Mouse (Mus musculus): Measurements from ENCODE around the gene Rarres2. TPM values are rescaled to one million over a fixed set of nuclear protein-coding genes. Genes with fewer than 3 reads are reported as not detected.
"Not testable (repeated sequence)": the region's sequence is repeated elsewhere in the genome, so short reads cannot be mapped to it uniquely, and the experiment has no call there.

The Rarres2 gene
- polyA plus RNA-seq, 1 experiment from 2014 or later, result 50.4 TPM

DNA sequence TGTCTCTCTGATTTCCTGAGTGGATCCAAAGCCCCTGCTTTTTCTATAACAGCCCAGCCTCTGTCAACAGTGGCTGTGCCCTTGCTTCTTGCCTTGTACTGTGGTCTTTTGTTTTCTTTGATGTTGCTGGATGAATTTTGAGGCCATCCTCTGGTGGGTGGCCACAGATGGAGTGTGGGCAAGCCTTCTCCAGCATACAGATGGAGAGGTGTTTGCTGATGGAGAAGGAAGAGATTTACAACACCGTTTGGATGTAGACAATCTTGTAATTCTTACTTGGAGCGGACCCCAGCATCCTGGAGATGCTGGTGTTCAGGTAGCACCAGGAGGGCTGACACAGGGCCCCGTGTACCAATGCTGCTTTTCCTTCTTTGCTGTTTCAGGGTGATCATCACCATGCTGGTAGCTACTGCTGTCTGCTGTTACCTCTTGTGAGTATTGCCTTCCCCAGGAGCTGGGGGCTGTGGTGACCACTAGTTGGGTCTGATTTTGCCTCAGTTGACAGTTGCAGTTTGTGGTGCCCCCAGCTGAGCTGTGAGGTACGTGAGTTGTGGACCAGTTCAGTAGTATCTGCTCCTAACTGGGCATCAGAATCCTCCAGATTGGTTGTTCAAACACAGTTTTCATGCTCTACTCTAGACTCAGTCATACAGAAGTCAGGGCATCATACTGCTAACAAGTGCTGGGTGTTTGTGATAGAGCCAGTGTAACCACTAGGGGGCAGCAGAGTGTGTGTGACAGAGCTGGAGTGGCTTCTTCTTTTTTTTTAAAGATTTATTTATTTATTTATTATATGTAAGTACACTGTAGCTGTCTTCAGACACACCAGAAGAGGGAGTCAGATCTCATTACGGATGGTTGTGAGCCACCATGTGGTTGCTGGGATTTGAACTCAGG is 33.5 kb downstream of the Rarres2 start:
- no peak overlapping the region for H3K4me3 ChIP-seq
- no peak overlapping the region for H3K27ac ChIP-seq
- H3K9me3 ChIP-seq (replicated peaks), result no peaks in the 10 kb centered on the region
- no peaks in the 10 kb centered on the region for H3K36me3 ChIP-seq
- no peak overlapping the region for H3K4me2 ChIP-seq
- WGBS, result 75% methylated on average over 5 of the region's 5 CpGs
- H3K27me3 ChIP-seq, result no peaks in the 10 kb centered on the region
- ATAC-seq (replicated peaks; ENCODE audit: insufficient number of reproducible peaks, insufficient read depth, low FRiP score, low read depth), result no peak
- H3K4me1 ChIP-seq (replicated peaks), result peaks cover 14% of the 10 kb centered on the region
- no peak overlapping the region for H3K9ac ChIP-seq

GRCm38 (mm10) chr6:48537105-48537954 is 35.3 kb downstream of the Rarres2 start, which contains the start of gene Atp6v0e2:
Gene Atp6v0e2 (plus strand): TSS chr6:48537615.
- peak; percentile 77 for ATAC-seq (replicated peaks; ENCODE audit: insufficient number of reproducible peaks, insufficient read depth, low FRiP score, low read depth)
- H3K9ac ChIP-seq, result peak within 1 kb of the TSS; percentile 47
- H3K9me3 ChIP-seq (replicated peaks), result no peaks in the 10 kb centered on the region
- H3K4me2 ChIP-seq, result peak within 1 kb of the TSS; percentile 72
- H3K27ac ChIP-seq, result no peak within 1 kb of the TSS
- no peaks in the 10 kb centered on the region for H3K27me3 ChIP-seq
- H3K4me1 ChIP-seq (replicated peaks), result peaks cover 14% of the 10 kb centered on the region
- WGBS, result 10% methylated on average over 38 of the region's 38 CpGs
- H3K36me3 ChIP-seq, result peaks cover 1% of the 10 kb centered on the region; the same call in 1 of the 2 replicates
- H3K4me3 ChIP-seq, result peak within 1 kb of the TSS; percentile 52

DNA sequence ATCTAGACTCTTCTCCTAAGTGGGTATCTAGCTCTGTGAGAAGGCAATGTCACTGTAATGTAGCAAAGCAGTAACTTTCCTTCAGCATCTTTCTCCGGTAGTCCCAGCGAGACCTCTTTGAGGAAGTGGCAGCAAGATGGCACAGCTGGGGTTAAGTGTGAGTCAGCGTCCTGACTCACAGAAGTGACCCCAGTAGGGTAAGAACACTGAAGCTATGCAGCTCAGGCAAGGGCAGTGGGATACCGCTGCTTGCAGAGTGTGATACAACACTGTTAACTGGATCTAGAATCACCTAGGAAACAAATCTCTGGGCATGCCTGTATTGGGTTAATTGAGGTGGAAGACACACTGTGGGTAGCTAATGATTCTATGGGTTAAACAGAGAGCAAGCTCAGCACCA is 36.5 kb downstream of the Rarres2 start:
- H3K4me1 ChIP-seq (replicated peaks), result peaks cover 17% of the 10 kb centered on the region
- H3K9me3 ChIP-seq (replicated peaks), result no peaks in the 10 kb centered on the region
- no peak overlapping the region for H3K4me2 ChIP-seq
- ATAC-seq (replicated peaks; ENCODE audit: insufficient number of reproducible peaks, insufficient read depth, low FRiP score, low read depth), result no peak
- no peak overlapping the region for H3K27ac ChIP-seq
- 64% methylated on average over 4 of the region's 4 CpGs for WGBS
- no peak overlapping the region for H3K4me3 ChIP-seq
- no peak overlapping the region for H3K9ac ChIP-seq
- H3K27me3 ChIP-seq, result no peaks in the 10 kb centered on the region
- peaks cover 4% of the 10 kb centered on the region; the same call in 1 of the 2 replicates for H3K36me3 ChIP-seq

GRCm38 (mm10) chr6:48534913-48535312 is 37.7 kb downstream of the Rarres2 start:
- H3K4me2 ChIP-seq, result no peak overlapping the region
- H3K27me3 ChIP-seq, result no peaks in the 10 kb centered on the region
- H3K4me1 ChIP-seq (replicated peaks), result peaks cover 28% of the 10 kb centered on the region
- H3K9me3 ChIP-seq (replicated peaks), result no peaks in the 10 kb centered on the region
- no peak for ATAC-seq (replicated peaks; ENCODE audit: insufficient number of reproducible peaks, insufficient read depth, low FRiP score, low read depth)
- peaks cover 4% of the 10 kb centered on the region; the same call in 1 of the 2 replicates for H3K36me3 ChIP-seq
- H3K9ac ChIP-seq, result no peak overlapping the region
- WGBS, result 71% methylated on average over 8 of the region's 8 CpGs
- H3K27ac ChIP-seq, result no peak overlapping the region
- no peak overlapping the region for H3K4me3 ChIP-seq

- no peak for ATAC-seq (replicated peaks; ENCODE audit: insufficient number of reproducible peaks, insufficient read depth, low FRiP score, low read depth)
- H3K36me3 ChIP-seq, result peaks cover 4% of the 10 kb centered on the region; the same call in 1 of the 2 replicates
- no peak overlapping the region for H3K4me3 ChIP-seq
- H3K4me1 ChIP-seq (replicated peaks), result peaks cover 29% of the 10 kb centered on the region
- 83% methylated on average over 2 of the region's 2 CpGs for WGBS
- no peak overlapping the region for H3K9ac ChIP-seq
- H3K27ac ChIP-seq, result no peak overlapping the region
- no peaks in the 10 kb centered on the region for H3K27me3 ChIP-seq
- H3K4me2 ChIP-seq, result no peak overlapping the region
- H3K9me3 ChIP-seq (replicated peaks), result no peaks in the 10 kb centered on the region
Observed at GRCm38 (mm10) chr6:48533475-48533874, 39.1 kb downstream of the Rarres2 start.

GRCm38 (mm10) chr6:48530862-48531261 is 41.7 kb downstream of the Rarres2 start:
- 21% methylated on average over 2 of the region's 2 CpGs for WGBS
- Histone ChIP-seq H3K27ac (no peak overlapping the region), H3K4me2 (no peak overlapping the region), H3K4me3 (no peak overlapping the region), H3K9ac (no peak overlapping the region), H3K4me1 (replicated peaks) (peaks cover 16% of the 10 kb centered on the region), H3K27me3 (no peaks in the 10 kb centered on the region), H3K36me3 (peaks cover 4% of the 10 kb centered on the region; the same call in 1 of the 2 replicates), H3K9me3 (replicated peaks) (no peaks in the 10 kb centered on the region)
- no peak for ATAC-seq (replicated peaks; ENCODE audit: insufficient number of reproducible peaks, insufficient read depth, low FRiP score, low read depth)

DNA sequence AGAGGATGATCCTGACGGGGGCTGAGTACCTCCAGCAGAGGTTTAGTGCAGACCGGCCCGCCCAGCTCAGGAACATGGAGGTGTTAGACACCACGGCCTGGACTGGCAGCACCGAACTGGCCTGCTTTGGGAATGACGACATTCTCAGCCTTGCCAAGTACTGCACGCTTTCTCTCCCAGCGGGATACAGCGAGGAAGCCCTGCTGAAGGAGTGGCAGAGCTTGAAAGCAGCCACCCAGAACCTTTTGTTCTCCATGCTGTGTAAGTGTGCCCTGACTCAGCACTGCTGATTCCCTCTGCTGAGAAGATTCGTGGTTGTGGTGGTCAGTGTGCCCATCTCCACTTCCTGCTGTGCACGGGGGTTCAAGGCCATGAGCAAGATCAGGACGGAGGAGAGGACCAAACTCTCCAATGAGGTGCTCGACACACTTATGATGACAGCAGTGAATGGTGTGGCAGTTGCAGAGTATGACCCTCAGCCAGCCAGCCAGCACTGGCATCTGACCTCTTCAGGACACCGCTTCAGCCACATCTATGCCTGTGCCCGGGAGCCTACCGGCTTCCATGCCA is 42.6 kb downstream of the Rarres2 start:
- Histone ChIP-seq H3K4me3 (no peak overlapping the region), H3K4me1 (replicated peaks) (peaks cover 16% of the 10 kb centered on the region), H3K27me3 (no peaks in the 10 kb centered on the region), H3K36me3 (peaks cover 8% of the 10 kb centered on the region; the same call in 1 of the 2 replicates), H3K9ac (no peak overlapping the region), H3K9me3 (replicated peaks) (no peaks in the 10 kb centered on the region), H3K4me2 (no peak overlapping the region), H3K27ac (no peak overlapping the region)
- ATAC-seq (replicated peaks; ENCODE audit: insufficient number of reproducible peaks, insufficient read depth, low FRiP score, low read depth), result no peak
- WGBS, result 78% methylated on average over 16 of the region's 16 CpGs

GRCm38 (mm10) chr6:48529261-48529660 is 43.3 kb downstream of the Rarres2 start:
- no peak overlapping the region for H3K27ac ChIP-seq

GRCm38 (mm10) chr6:48527901-48528300 is 44.7 kb downstream of the Rarres2 start:
- H3K27ac ChIP-seq, result no peak overlapping the region
- H3K4me3 ChIP-seq, result no peak overlapping the region
- no peaks in the 10 kb centered on the region for H3K9me3 ChIP-seq (replicated peaks)
- peaks cover 16% of the 10 kb centered on the region for H3K4me1 ChIP-seq (replicated peaks)
- no peak overlapping the region for H3K9ac ChIP-seq
- peaks cover 8% of the 10 kb centered on the region; the same call in 1 of the 2 replicates for H3K36me3 ChIP-seq
- H3K4me2 ChIP-seq, result no peak overlapping the region
- H3K27me3 ChIP-seq, result no peaks in the 10 kb centered on the region
- 75% methylated on average over 9 of the region's 9 CpGs for WGBS
- no peak for ATAC-seq (replicated peaks; ENCODE audit: insufficient number of reproducible peaks, insufficient read depth, low FRiP score, low read depth)

More at GRCm38 (mm10) chr6:48529261-48529660, 43.3 kb downstream of the Rarres2 start:
- 70% methylated on average over 14 of the region's 14 CpGs for WGBS
- H3K9me3 ChIP-seq (replicated peaks), result no peaks in the 10 kb centered on the region
- H3K27me3 ChIP-seq, result no peaks in the 10 kb centered on the region
- peaks cover 16% of the 10 kb centered on the region for H3K4me1 ChIP-seq (replicated peaks)
- H3K4me2 ChIP-seq, result no peak overlapping the region
- H3K4me3 ChIP-seq, result no peak overlapping the region
- no peak overlapping the region for H3K9ac ChIP-seq
- H3K36me3 ChIP-seq, result peaks cover 8% of the 10 kb centered on the region; the same call in 1 of the 2 replicates
- no peak for ATAC-seq (replicated peaks; ENCODE audit: insufficient number of reproducible peaks, insufficient read depth, low FRiP score, low read depth)

GRCm38 (mm10) chr6:48524882-48525281 is 47.7 kb downstream of the Rarres2 start:
- H3K27me3 ChIP-seq; H3K4me3 ChIP-seq; H3K9ac ChIP-seq; H3K4me1 ChIP-seq (replicated peaks); H3K27ac ChIP-seq; H3K9me3 ChIP-seq (replicated peaks); H3K4me2 ChIP-seq; H3K36me3 ChIP-seq; ATAC-seq (replicated peaks; ENCODE audit: insufficient number of reproducible peaks, insufficient read depth, low FRiP score, low read depth): not testable (repeated sequence)
- 91% methylated on average over 16 of the region's 16 CpGs for WGBS

Data from heart, embryonic 15.5 days (tissue).